Mouse (Mus musculus): Measurements from ENCODE around the gene Eif3j1.

Gene Eif3j1

DNA sequence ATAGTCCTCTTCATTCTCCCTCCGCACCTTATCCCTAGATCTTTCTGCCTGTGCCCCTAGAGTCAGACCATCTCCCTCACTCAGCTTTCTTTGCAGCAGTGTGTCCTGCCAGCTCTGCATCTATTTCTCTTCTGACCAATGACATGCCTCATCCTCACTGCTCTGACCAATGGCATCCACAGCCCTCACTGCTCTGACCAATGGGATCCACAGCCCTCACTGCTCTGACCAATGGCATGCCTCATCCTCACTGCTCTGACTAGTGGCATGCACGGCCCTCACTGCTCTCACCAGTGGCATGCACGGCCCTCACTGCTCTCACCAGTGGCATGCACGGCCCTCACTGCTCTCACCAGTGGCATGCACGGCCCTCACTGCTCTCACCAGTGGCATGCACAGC, 69.3 kb downstream of the Eif3j1 start:
- DNase-seq (ENCODE audit: low read depth, low spot score), result peak; percentile 16

GRCm38 (mm10) chr2:122102070-122102469, 73.7 kb downstream of the Eif3j1 start:
- peak; percentile 52 for DNase-seq (ENCODE audit: low read depth, low spot score)

Measured in 3T3-L1 (cell line).